Mouse (Mus musculus): ENCODE results near the gene Atp6v1g2. TPM values are rescaled to one million over a fixed set of nuclear protein-coding genes. Genes with fewer than 3 reads are reported as not detected.

Atp6v1g2 gene
- polyA plus RNA-seq, 1 experiment = 0.04 TPM

DNA sequence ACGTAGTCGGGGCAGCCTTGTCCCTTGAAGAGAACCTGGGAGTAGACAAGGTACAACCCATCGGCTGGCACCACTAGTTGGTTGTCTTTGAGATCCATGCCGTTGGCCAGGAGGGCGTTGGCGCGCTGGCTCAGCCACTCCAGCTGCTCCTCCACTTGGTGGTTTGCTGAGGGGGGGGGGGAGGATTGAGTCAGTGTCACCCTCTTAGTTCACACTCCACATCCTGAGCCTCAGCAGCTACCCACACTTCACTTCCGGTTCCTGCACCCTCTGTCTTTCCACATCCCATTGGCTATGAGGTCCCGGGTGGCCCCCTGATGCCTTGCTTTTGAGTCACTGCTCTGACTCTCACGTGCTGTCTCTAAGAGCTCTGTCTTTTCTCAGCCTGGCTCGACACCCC, 33.1 kb upstream of the Atp6v1g2 start:
- H3K9me3 ChIP-seq (ENCODE audit: control insufficient read depth, low read length) = no peaks in the 10 kb centered on the region
- no peak overlapping the region for H3K4me3 ChIP-seq (replicated peaks)
- H3K4me1 ChIP-seq (ENCODE audit: control insufficient read depth) = peaks cover 13% of the 10 kb centered on the region
- TF ChIP-seq GATA1 (IDR thresholded peaks at IDR 0.05; ENCODE audit: low read length) (no peak), TAL1 (IDR thresholded peaks at IDR 0.05; ENCODE audit: low read length) (no peak)
- no peaks in the 10 kb centered on the region for H3K36me3 ChIP-seq (ENCODE audit: control insufficient read depth)
- peaks cover 78% of the 10 kb centered on the region for H3K27me3 ChIP-seq (ENCODE audit: control insufficient read depth)

DNA sequence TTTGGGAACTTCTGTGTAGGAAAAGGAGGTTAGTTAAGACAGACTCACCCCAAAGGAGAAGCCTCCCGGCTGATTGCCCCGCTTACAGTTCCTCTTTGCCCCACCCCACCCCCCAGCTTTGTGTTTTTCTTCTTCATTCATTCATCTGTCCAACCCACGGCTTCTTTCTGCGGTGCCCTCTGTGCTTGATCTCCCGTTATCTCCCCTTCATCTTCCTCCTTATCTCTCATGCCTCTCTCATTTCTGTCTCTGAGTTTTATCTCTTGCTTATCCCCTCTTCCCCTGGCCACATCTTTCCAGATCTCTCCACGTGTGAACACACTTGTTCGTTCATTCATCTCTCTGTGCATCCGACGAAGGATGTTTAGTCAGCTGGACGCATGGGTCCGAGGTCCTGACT, 32.3 kb upstream of the Atp6v1g2 start:
- Histone ChIP-seq H3K4me3 (replicated peaks) (no peak overlapping the region), H3K27me3 (ENCODE audit: control insufficient read depth) (peaks cover 72% of the 10 kb centered on the region), H3K9me3 (ENCODE audit: control insufficient read depth, low read length) (no peaks in the 10 kb centered on the region), H3K36me3 (ENCODE audit: control insufficient read depth) (no peaks in the 10 kb centered on the region), H3K4me1 (ENCODE audit: control insufficient read depth) (peaks cover 6% of the 10 kb centered on the region)
- no peak for TF ChIP-seq GATA1 (IDR thresholded peaks at IDR 0.05; ENCODE audit: low read length)
- no peak for TF ChIP-seq TAL1 (IDR thresholded peaks at IDR 0.05; ENCODE audit: low read length)

DNA sequence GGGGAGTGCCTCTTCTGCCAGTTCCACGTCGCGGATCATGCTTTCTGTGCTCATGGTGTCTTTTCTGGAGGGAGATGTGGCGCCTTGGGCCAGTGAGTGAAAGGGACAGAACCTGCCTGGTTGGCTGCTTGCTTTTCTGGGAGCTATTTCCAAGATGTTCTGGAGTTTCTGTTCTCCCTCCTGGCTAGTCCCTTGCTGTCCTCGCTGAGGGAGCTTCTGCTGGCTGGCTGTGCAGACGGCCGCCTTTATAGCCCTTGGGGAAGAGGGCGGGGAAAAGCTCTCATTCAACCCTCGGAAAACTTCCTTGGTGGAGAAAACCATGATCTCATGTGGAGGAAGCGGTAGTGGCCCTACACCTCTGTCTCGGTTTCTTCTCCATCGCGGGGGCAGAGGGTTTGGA, 31.7 kb upstream of the Atp6v1g2 start, which contains the start of gene Tnf:
Gene Tnf (minus strand): TSS at position 221 of the 400 bp plus-strand sequence.
- peaks cover 65% of the 10 kb centered on the region for H3K27me3 ChIP-seq (ENCODE audit: control insufficient read depth)
- H3K36me3 ChIP-seq (ENCODE audit: control insufficient read depth) = no peaks in the 10 kb centered on the region
- H3K4me1 ChIP-seq (ENCODE audit: control insufficient read depth) = peaks cover 4% of the 10 kb centered on the region
- TF ChIP-seq TAL1 (IDR thresholded peaks at IDR 0.05; ENCODE audit: low read length) (no peak), GATA1 (IDR thresholded peaks at IDR 0.05; ENCODE audit: low read length) (no peak)
- H3K4me3 ChIP-seq (replicated peaks) = no peak within 1 kb of the TSS
- H3K9me3 ChIP-seq (ENCODE audit: control insufficient read depth, low read length) = no peaks in the 10 kb centered on the region

DNA sequence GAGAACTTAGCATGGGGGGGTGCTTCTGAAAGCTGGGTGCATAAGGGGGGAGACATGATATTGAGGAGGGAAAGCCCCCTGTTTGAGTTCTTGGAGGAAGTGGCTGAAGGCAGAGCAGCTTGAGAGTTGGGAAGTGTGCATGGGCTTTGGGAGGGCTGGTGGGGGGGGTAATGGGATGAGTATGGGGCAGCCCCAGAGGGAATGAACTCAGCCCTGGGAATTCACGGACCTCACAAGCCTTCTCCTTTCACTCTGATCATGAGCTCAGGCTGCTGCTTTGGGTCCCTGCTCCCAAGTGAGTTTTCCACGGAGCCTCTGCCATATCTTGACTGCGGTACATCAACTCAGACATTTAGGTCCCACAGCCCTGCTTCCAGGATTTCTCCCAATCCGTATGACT, 31.0 kb upstream of the Atp6v1g2 start:
- Histone ChIP-seq H3K9me3 (ENCODE audit: control insufficient read depth, low read length) (no peaks in the 10 kb centered on the region), H3K27me3 (ENCODE audit: control insufficient read depth) (peaks cover 62% of the 10 kb centered on the region), H3K36me3 (ENCODE audit: control insufficient read depth) (no peaks in the 10 kb centered on the region), H3K4me3 (replicated peaks) (no peak overlapping the region), H3K4me1 (ENCODE audit: control insufficient read depth) (peaks cover 4% of the 10 kb centered on the region)
- TF ChIP-seq TAL1 (IDR thresholded peaks at IDR 0.05; ENCODE audit: low read length) (no peak), GATA1 (IDR thresholded peaks at IDR 0.05; ENCODE audit: low read length) (no peak)

DNA sequence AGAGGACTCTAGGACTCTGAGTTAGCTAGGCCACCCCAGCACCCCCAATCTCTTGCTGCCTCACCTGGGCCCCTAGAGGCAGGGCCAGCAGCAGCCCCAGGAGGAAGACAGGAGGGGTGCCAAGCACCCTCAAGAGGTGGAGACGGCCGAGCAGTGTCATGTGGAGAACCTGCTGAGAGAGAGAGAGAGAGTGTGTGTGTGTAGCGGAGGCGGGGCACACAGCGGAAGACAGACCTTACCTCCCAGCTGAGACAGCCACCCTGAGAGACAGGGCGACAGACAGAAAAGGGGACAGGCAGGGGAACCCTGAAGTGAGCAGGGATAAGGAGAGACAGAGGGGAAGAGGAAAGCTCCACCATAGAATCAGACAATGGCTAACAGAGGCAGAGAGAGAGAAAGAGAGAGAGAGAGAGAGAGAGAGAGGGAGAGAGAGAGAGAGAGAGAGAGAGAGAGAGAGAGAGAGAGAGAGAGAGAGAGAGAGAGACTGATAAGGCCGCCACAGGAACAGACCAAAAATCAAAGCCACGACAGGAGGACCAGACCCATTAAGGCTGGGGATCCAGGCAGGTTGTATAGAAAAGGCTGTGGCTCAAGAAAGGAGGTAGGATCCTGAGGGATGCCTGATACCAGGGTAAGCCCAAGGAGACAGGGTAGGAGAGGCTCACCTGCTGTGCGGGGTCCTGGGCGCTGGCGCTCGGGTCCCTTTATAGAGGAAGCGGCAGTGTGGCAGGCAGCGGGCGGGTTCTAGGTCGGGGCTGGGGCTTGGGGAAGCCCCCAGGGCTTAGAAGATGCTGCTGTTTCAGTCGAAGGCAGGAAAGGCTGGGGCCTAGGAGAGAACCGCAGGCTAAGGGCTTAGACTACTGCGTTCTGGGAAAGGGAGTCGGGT, 28.7 kb upstream of the Atp6v1g2 start, which contains the start of gene Lta:
Gene Lta (minus strand): TSS at position 858 of the 886 bp plus-strand sequence.
- Histone ChIP-seq H3K4me3 (replicated peaks) (no peak within 1 kb of the TSS), H3K9me3 (ENCODE audit: control insufficient read depth, low read length) (no peaks in the 10 kb centered on the region), H3K4me1 (ENCODE audit: control insufficient read depth) (peaks cover 4% of the 10 kb centered on the region), H3K36me3 (ENCODE audit: control insufficient read depth) (no peaks in the 10 kb centered on the region), H3K27me3 (ENCODE audit: control insufficient read depth) (peaks cover 59% of the 10 kb centered on the region)
- TF ChIP-seq GATA1 (IDR thresholded peaks at IDR 0.05; ENCODE audit: low read length) (no peak), TAL1 (IDR thresholded peaks at IDR 0.05; ENCODE audit: low read length) (no peak)

DNA sequence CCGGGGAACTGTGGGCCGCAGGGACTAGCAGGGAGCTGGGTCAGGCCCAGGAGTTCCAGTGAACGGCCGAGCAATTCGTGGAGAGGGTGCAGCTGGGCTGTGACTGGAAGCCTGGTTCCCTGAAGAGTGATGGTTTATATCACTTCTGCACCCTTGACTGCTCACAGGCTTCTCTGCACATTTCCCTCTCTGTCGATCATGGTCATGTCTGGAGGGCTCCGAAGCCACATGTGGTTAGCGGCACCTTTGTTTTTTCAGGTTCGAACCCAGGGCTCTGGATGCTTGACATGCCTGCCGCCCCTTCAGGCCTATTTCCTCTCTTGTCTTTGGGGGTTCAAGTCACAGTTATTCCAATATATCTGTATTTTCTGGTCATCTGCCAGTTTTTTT, 28.1 kb upstream of the Atp6v1g2 start:
- no peaks in the 10 kb centered on the region for H3K9me3 ChIP-seq (ENCODE audit: control insufficient read depth, low read length)
- H3K27me3 ChIP-seq (ENCODE audit: control insufficient read depth) = peaks cover 53% of the 10 kb centered on the region
- peaks cover under 1% of the 10 kb centered on the region; the same call in 1 of the 2 replicates for H3K4me1 ChIP-seq (ENCODE audit: control insufficient read depth)
- H3K4me3 ChIP-seq (replicated peaks) = no peak overlapping the region
- no peak for TF ChIP-seq GATA1 (IDR thresholded peaks at IDR 0.05; ENCODE audit: low read length)
- TF ChIP-seq TAL1 (IDR thresholded peaks at IDR 0.05; ENCODE audit: low read length) = no peak
- H3K36me3 ChIP-seq (ENCODE audit: control insufficient read depth) = no peaks in the 10 kb centered on the region

DNA sequence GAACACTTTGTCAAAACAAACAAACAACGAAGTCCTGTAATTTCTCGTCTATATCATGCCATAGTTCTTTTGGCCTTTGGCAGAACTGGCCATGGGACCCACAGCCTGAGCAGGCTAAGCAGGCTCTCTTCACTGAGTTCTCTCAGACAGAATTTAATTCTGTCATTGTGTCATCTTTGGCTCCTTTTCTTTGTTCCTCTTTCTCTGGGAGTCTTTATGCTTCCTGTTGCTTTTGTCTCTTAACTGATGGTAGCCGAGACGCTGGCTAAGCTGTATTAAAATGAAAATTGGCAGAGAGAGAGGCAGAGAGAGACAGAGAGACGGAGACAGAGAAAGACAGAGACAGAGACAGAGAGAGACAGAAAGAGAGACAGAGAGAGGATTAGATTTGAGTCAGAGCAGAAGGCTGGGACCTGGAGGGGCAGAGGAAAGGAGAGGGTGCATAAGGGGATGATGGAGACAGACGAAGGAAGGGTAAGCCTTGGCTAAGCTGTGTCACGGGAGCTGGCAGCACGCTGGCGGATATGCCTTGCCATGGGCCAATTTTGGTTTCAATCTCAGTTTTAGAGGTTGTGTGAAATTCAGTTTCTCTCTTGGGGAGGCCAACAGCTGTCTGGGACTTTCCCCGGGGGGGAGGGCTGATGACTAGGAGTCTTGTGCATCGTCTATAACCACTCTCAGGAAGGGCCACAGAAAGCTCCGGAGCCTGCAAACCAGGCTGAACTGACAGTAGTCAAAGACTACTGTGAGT, 23.5 kb upstream of the Atp6v1g2 start:
- Histone ChIP-seq H3K9me3 (ENCODE audit: control insufficient read depth, low read length) (no peaks in the 10 kb centered on the region), H3K36me3 (ENCODE audit: control insufficient read depth) (no peaks in the 10 kb centered on the region), H3K27me3 (ENCODE audit: control insufficient read depth) (peaks cover 12% of the 10 kb centered on the region), H3K4me1 (ENCODE audit: control insufficient read depth) (no peaks in the 10 kb centered on the region), H3K4me3 (replicated peaks) (no peak overlapping the region)
- TF ChIP-seq GATA1 (IDR thresholded peaks at IDR 0.05; ENCODE audit: low read length) = no peak
- TF ChIP-seq TAL1 (IDR thresholded peaks at IDR 0.05; ENCODE audit: low read length) = no peak

DNA sequence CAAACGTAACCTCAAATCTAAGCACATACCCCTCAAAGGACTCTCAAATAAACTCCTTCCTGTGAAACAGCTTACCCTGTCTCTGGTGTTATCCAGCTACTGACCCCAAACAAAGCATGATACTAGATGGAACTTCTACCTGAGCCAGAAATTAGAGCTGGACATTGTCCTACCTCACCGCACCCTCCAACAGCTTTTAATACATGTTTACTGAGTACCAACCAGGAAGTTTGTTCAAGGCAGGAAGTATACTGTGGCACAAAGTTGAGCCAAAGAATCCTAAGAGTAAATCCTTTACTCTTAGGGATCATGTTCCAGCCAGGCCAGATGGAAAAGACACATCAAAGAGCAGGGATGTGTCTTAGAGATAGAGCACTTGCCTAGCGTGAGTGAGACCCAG, 22.9 kb upstream of the Atp6v1g2 start:
- no peaks in the 10 kb centered on the region for H3K9me3 ChIP-seq (ENCODE audit: control insufficient read depth, low read length)
- no peaks in the 10 kb centered on the region for H3K4me1 ChIP-seq (ENCODE audit: control insufficient read depth)
- no peaks in the 10 kb centered on the region for H3K36me3 ChIP-seq (ENCODE audit: control insufficient read depth)
- no peak overlapping the region for H3K4me3 ChIP-seq (replicated peaks)
- no peak for TF ChIP-seq GATA1 (IDR thresholded peaks at IDR 0.05; ENCODE audit: low read length)
- TF ChIP-seq TAL1 (IDR thresholded peaks at IDR 0.05; ENCODE audit: low read length) = no peak
- H3K27me3 ChIP-seq (ENCODE audit: control insufficient read depth) = peaks cover 7% of the 10 kb centered on the region; the same call in 1 of the 2 replicates

DNA sequence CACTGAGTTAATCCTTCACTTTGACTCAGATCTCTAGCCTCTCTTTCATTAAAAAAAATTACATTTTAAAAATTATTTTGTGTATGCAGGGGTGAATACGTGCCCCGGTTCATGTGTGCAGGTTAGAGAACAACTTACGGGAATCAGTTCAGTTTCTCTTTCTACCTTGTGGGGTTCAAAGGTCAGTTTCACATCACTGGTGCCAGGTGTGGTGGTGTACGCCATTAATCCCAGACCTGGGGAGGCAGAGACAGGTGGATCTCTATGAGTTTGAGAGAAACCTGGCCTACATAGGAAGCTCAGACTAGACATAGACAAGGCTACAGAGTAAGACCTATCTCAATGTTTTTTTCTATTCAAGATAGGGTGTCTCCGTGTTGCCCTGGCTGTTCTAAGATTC, 20.4 kb upstream of the Atp6v1g2 start:
- TF ChIP-seq TAL1 (IDR thresholded peaks at IDR 0.05; ENCODE audit: low read length) (no peak), GATA1 (IDR thresholded peaks at IDR 0.05; ENCODE audit: low read length) (no peak)
- Histone ChIP-seq H3K36me3 (ENCODE audit: control insufficient read depth) (no peaks in the 10 kb centered on the region), H3K4me1 (ENCODE audit: control insufficient read depth) (no peaks in the 10 kb centered on the region), H3K4me3 (replicated peaks) (no peak overlapping the region), H3K9me3 (ENCODE audit: control insufficient read depth, low read length) (no peaks in the 10 kb centered on the region), H3K27me3 (ENCODE audit: control insufficient read depth) (peaks cover 7% of the 10 kb centered on the region; the same call in 1 of the 2 replicates)

Measured in erythroblast, embryonic 14.5 days (primary cell).